Mouse (Mus musculus): ENCODE measurements around the gene Ston2. TPM values are rescaled to one million over a fixed set of nuclear protein-coding genes. Genes with fewer than 3 reads are reported as not detected.

The Ston2 gene
- polyA plus RNA-seq, 1 experiment, result 77.2 TPM

GRCm38 (mm10) chr12:91583409-91583808, 204.8 kb downstream of the Ston2 start:
- TF ChIP-seq GATA1 (IDR thresholded peaks at IDR 0.05; ENCODE audit: borderline replicate concordance, low read length) (no peak), FLI1 (IDR thresholded peaks at IDR 0.05; ENCODE audit: low read length) (no peak)
- no peaks in the 10 kb centered on the region for H3K9me3 ChIP-seq
- H3K4me1 ChIP-seq, result peaks cover 72% of the 10 kb centered on the region
- H3K36me3 ChIP-seq (replicated peaks; ENCODE audit: low read length), result peaks cover 79% of the 10 kb centered on the region
- H3K27me3 ChIP-seq (replicated peaks), result no peaks in the 10 kb centered on the region
- no peak overlapping the region for H3K4me3 ChIP-seq (replicated peaks)

Other genes with a start within 250 kb of the Ston2 start
- gene Gtf2a1, start 197.9 kb downstream of the Ston2 start, polyA plus RNA-seq (2012; ENCODE audit: insufficient read depth, low replicate concordance), result 0.93 and 3.8 TPM in 2 replicates
- gene Sel1l, start 60.8 kb upstream of the Ston2 start, polyA plus RNA-seq (2012; ENCODE audit: insufficient read depth, low replicate concordance), result 10.4 and 14.2 TPM in 2 replicates